Mouse (Mus musculus) lung, postnatal 25 days (tissue): ENCODE measurements at regions not wholly inside any gene's neighbourhood (a gene's known extent, or its start where the extent isn't known, plus 50 kb on each side); places are given as distances from the start of the nearest gene placed in this dataset.

Experiments used
- DNase-seq: peaks from one replicate; pipeline ENCODE4 v3.0.0; 2022; ENCODE audit warnings: low spot score

DNA sequence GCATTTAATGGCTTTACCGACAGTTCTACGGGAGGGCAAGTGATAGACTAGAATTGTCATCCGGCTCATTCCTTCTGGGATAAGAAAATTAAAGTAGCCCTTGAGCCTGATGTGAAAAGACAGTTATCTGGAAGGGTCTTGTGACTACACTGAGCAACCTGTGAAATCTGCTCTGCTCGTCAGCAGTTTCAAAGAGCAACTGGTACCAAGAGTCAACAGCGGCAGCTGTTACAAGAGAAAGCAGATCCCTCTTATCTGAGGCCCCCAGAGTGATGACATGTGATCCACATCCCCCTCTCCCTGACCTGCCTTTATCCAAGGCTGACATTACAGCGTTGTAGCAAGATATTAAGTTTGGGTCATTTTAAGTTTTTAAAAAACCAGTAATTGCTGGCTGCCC, 52.6 kb upstream of the Unc13c start:
- no peak for DNase-seq

- no peak for DNase-seq
These were observed 55.2 kb upstream of the Unc13c start for GRCm38 (mm10) chr9:74023922-74024321.

- no peak for DNase-seq
These were observed 57.4 kb upstream of the Unc13c start for GRCm38 (mm10) chr9:74026131-74026530.

GRCm38 (mm10) chr9:74028438-74028837, 59.7 kb upstream of the Unc13c start:
- DNase-seq, result no peak

DNA sequence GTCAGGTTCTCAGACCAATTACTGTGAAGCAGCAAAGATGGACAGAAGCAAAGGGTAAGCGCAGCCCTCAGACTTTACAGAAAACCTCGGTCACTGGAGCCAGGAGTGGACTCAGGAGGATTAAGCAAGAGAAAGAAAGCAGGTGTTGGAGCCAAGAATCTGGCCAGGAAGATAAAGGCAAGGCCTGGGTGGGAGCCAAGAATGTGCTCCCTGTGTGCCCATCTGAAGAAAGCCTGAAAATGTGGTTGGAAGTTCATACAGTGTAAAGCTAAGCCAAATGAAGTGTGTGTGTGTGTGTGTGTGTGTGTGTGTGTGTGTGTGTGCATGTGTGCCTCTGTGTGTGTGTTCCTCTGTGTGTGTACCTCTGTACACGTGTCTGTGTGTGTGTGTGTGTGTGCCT, 64.2 kb upstream of the Wdr72 start:
- peak; percentile 27 for DNase-seq

DNA sequence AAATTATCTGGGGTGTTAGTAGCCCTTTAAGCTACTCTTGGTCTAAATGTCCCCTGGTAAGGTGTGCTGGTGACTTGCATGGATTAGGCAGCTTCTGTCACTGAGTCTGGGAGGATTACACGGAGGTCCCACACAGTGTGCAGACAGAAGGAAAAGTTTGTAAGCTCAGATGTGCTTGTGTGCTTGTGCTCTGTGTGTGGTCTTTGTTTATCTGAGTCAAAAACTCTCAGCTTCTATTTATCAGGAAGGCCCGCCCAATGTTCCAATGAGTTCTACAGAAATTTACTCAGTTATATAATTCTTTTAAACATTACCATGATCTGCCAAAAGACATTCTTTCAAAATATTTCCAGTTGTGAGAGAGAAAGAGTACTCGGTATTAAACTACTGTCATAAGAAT, 60.4 kb upstream of the Wdr72 start:
- no peak for DNase-seq

DNA sequence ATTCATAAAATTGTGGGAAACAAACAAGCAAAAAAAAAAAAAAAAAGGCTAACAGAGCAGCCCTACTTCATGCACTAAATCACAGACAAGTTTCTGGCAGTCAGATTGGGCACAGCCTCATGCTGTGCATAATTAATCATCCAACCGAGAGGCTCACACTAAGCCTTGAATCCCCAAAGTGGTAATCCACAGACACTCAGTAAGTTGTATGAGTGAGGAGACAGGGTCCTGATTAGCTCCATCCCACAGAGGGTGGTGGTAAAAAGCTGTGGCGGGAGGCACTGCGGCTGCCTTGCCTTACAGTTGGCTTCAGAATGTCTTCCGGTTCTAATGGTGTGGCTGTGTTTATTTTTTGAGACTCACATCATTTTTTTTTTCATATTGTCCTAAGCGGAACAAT, 53.4 kb upstream of the Wdr72 start:
- no peak for DNase-seq

GRCm38 (mm10) chr9:74057476-74058076, 52.6 kb upstream of the Wdr72 start:
- no peak for DNase-seq

DNA sequence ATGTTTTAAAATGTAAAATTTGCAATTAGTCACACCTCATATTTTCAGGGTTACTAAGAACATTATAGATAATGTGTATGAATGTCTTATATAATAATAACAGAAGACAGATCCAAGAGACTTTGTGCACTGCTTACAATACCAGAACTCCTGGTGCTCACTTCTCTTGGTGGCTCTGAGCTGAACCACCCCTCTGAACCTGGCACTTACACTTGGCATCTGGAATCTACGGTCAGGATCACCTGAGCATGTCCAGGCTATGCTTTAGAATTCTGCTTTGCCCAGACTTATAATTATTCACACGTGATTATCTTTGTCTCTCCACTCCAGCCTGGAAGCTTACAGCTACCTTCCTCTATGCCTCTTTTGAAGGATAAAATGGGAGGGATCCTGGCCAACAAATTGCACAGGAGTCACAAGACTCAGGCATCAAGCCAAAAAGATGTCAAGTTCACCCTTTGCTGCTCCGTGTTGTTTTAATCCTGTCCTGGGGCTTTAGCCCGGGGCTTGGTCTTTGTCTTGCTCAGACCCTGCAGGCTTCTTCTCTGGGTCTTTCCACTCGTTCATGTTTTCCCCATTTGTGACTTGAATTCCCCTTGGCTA, 51.8 kb upstream of the Wdr72 start:
- DNase-seq, result no peak
